Mouse (Mus musculus) limb, embryonic 10.5 days (tissue): ENCODE results near the gene Slc25a34. TPM values are rescaled to one million over a fixed set of nuclear protein-coding genes. Genes with fewer than 3 reads are reported as not detected.

ENCODE experiments used
- DNase-seq: peaks from one replicate; pipeline ENCODE4 v3.0.0-alpha.2; 2017; ENCODE audit warnings: low spot score
- H3K27ac ChIP-seq: fragments of 300-500 bp; sonication (generic); 2 replicates; pipeline ENCODE4 v1.5.1; 2016; ENCODE audit warnings: mild to moderate bottlenecking
- H3K27me3 ChIP-seq: fragments of 300-500 bp; sonication (generic); 2 replicates; pipeline ENCODE4 v1.6.1; 2016; ENCODE audit warnings: low read depth, mild to moderate bottlenecking; ENCODE audit not compliant: poor library complexity, severe bottlenecking
- H3K36me3 ChIP-seq: fragments of 300-500 bp; sonication (generic); 2 replicates; pipeline ENCODE4 v1.6.1; 2016; ENCODE audit warnings: mild to moderate bottlenecking, moderate library complexity
- H3K4me1 ChIP-seq: fragments of 300-500 bp; sonication (generic); 2 replicates; pipeline ENCODE4 v1.6.1; 2016
- H3K4me3 ChIP-seq: fragments of 300-500 bp; sonication (generic); 2 replicates; pipeline ENCODE4 v1.5.1; 2016; ENCODE audit warnings: mild to moderate bottlenecking, moderate library complexity
- H3K9me3 ChIP-seq: fragments of 300-500 bp; sonication (generic); replicated peaks from 2 replicates; pipeline ENCODE4 v1.6.1; 2016; ENCODE audit warnings: mild to moderate bottlenecking
- WGBS: fragments of 180-500 bp; shearing (Covaris S2); methylation state at CpG from one replicate; pipeline ENCODE4 v1.1.7; 2016; 5-methylcytosine and 5-hydroxymethylcytosine counted together
- polyA plus RNA-seq: library from polyadenylated mRNA; unstranded; fragments of >200 nt; fragmentation: Nextera tagmentation; extraction: Ambion mirVana; gene quantifications from 2 replicates; pipeline ENCODE4 v1.2.1, GENCODE M21; 2016

The Slc25a34 gene
- polyA plus RNA-seq, 1 experiment from 2014 or later: 0.05 TPM

DNA sequence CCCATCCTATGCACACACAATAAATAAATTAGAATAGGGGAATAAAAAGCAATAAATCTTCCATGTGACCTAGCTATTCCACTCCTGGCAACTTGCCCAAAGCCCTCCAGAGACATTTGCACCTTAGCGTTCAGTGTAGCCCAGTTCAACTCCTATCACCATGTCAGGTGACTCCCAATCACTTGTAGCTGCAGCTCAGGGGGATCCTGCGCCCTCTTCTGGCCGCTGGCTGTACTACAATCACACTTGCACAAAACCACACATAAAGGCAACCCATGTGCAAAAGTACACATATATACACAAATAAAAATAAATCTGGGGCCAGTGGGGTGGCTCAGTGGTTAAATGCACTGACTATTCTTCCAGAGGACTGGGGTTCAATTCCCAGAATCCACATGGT is 32.1 kb downstream of the Slc25a34 start:
- H3K27me3 ChIP-seq: no peaks in the 10 kb centered on the region
- no peak overlapping the region for H3K4me3 ChIP-seq
- H3K27ac ChIP-seq: no peak overlapping the region
- 26% methylated on average over 3 of the region's 3 CpGs for WGBS
- peaks cover 97% of the 10 kb centered on the region for H3K36me3 ChIP-seq
- no peaks in the 10 kb centered on the region for H3K4me1 ChIP-seq
- peak; percentile 58 for DNase-seq
- H3K9me3 ChIP-seq: no peaks in the 10 kb centered on the region

DNA sequence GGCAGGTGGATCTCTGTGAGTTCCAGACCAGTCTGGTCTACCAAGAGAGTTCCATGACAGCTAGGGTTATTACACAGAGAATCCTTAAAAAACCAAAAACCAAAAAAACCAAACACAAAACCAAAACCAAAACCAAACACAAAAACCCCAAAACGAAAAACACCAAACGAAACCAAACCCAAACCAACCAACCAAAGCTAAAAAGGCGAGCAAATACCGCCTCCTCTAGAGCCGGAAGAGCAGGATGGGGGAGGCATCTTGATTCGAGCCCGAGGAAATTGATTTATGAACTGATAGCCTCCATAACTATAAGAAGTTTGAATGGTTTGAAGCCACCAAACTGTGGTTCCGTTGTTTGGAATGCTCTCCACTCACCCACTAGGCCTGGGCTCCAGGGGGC is 39.7 kb downstream of the Slc25a34 start:
- Histone ChIP-seq H3K27me3 (no peaks in the 10 kb centered on the region), H3K36me3 (peaks cover 95% of the 10 kb centered on the region), H3K4me1 (no peaks in the 10 kb centered on the region), H3K4me3 (no peak overlapping the region), H3K27ac (no peak overlapping the region), H3K9me3 (no peaks in the 10 kb centered on the region)
- WGBS: 91% methylated on average over 8 of the region's 8 CpGs
- no peak for DNase-seq

GRCm38 (mm10) chr4:141581051-141581450 is 42.6 kb downstream of the Slc25a34 start:
- Histone ChIP-seq H3K9me3 (no peaks in the 10 kb centered on the region), H3K27ac (no peak overlapping the region), H3K27me3 (no peaks in the 10 kb centered on the region), H3K4me3 (no peak overlapping the region), H3K4me1 (no peaks in the 10 kb centered on the region), H3K36me3 (peaks cover 97% of the 10 kb centered on the region)
- WGBS: 93% methylated on average over 13 of the region's 13 CpGs
- no peak for DNase-seq

DNA sequence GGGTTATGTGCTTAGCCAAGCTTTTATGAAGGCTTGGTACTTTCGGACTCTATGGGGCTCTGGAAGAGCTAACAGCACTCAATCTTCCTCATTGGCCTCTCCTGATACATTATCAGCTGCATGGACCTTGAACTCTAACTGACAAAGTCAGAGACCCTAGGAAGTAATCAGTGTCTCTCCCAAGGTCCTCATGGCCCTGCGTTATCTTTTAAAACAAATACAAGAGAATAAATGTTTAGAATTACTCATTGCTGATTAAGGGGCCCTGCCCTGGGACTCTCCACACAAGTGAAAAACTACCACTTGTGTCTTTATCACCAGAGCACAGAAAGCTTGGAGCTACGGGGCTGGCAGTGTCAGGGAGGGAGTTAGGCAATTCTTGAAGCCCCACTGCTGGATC is 44.8 kb downstream of the Slc25a34 start:
- no peak overlapping the region for H3K4me3 ChIP-seq
- H3K27ac ChIP-seq: no peak overlapping the region
- DNase-seq: no peak
- no peaks in the 10 kb centered on the region for H3K9me3 ChIP-seq
- peaks cover 77% of the 10 kb centered on the region for H3K36me3 ChIP-seq
- no peaks in the 10 kb centered on the region for H3K27me3 ChIP-seq
- peaks cover 4% of the 10 kb centered on the region for H3K4me1 ChIP-seq
- 81% methylated on average over 3 of the region's 3 CpGs for WGBS

DNA sequence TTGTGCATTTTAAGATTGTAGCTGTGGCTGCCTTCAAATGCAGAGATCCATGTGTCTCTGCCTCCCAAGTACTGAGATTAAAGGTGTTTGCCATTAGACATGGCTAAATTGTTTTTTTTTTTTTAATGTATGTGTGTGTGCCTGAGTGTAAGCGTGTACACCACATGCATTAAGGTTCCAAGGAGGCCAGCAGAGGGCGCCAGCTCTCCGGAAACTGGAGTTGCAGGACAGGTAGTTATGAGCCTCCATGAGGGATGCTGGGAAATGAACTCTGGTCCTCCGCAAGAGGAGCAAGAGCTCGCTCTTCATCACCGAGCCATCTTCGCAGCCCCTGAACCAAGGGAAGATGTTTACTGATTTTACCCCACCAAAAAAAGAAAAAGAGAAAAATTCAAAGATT is 46.7 kb downstream of the Slc25a34 start:
- Histone ChIP-seq H3K27ac (no peak overlapping the region), H3K27me3 (no peaks in the 10 kb centered on the region), H3K4me1 (peaks cover 4% of the 10 kb centered on the region), H3K36me3 (peaks cover 57% of the 10 kb centered on the region), H3K9me3 (no peaks in the 10 kb centered on the region), H3K4me3 (no peak overlapping the region)
- 98% methylated on average over 7 of the region's 7 CpGs for WGBS
- DNase-seq: no peak

GRCm38 (mm10) chr4:141576404-141576803 is 47.2 kb downstream of the Slc25a34 start:
- 83% methylated on average over 11 of the region's 11 CpGs for WGBS
- no peak for DNase-seq
- H3K9me3 ChIP-seq: no peaks in the 10 kb centered on the region
- H3K27ac ChIP-seq: no peak overlapping the region
- no peak overlapping the region for H3K4me3 ChIP-seq
- H3K27me3 ChIP-seq: no peaks in the 10 kb centered on the region
- H3K4me1 ChIP-seq: peaks cover 5% of the 10 kb centered on the region
- peaks cover 54% of the 10 kb centered on the region for H3K36me3 ChIP-seq

DNA sequence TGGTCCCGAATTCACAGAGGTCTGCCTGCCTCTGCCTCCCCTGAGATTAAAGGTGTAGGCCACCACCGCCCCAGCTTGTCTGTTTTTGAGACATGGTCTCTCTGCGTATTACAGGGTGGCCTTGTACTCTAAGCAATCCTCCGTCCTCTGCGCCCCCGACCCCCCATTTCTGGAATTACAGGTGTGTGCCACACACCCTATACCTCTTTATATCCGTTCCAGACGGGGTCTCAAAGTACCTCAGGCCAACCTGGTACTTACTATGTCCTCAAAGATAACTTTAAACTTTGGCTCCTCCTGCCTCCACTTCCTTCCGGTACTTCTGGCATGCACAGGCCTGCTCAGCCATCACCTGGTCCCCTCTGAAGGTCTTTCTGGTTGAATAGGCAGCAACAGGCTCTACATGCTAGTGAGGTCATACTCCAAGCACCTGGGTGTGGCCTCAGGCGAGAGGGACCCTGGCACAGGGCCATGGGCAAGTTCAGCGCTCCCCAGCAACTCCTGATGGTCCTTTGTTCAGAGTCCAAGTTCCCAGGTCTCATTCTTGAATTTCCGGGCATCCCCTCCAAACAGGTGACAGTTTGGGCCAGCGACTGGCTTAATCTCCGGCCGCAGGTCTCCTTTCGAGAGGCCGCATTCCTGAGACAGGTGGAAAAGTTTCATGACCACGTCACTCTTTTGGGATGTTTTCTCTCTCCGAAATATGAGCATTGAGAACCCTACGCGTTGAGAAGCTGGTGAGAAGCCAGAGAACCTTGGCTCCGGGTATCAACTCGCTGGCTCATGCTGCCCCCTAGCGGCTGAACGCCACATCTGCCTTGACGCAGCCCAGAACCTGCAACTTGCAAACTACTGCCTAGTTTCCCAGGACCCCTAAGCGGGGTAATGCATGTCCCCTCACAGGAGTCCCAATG is 48.6 kb downstream of the Slc25a34 start:
- Histone ChIP-seq H3K27ac (no peak overlapping the region), H3K9me3 (no peaks in the 10 kb centered on the region), H3K4me3 (no peak overlapping the region), H3K4me1 (peaks cover 9% of the 10 kb centered on the region), H3K27me3 (no peaks in the 10 kb centered on the region), H3K36me3 (peaks cover 40% of the 10 kb centered on the region)
- DNase-seq: peak; percentile 94
- whole genome bisulfite sequencing: 47% methylated on average over 27 of the region's 27 CpGs

DNA sequence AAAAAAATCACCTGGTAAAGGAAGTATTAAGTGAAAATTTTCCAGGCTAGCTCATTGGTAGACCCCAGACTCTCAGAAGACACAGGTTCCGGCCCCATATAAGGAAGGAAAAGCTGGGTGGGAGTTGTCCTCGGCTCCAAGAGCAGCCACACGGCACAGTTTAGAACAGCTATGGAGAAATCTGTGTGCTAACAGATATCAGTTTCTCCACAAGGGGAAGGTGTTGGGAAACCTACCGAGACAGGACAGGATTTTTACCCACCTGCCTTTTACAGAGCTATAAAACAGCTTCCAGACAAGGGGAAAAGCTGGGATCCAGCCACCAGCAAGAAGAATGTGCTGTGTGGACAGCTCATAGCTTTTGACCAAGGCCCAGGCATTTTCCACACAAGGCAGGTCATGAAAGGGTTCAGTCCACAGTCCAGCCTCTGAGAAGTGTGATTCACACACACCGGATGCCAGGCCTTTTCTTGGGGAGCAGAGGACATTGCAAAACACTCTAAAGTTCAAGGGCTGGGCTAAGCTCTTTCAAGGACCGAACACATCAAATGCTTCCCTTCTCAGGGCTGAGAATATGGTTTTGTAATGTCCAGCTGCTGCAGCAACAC is 50.2 kb downstream of the Slc25a34 start:
- DNase-seq: no peak
- no peaks in the 10 kb centered on the region for H3K9me3 ChIP-seq
- peaks cover 9% of the 10 kb centered on the region for H3K4me1 ChIP-seq
- H3K36me3 ChIP-seq: peaks cover 24% of the 10 kb centered on the region
- no peaks in the 10 kb centered on the region for H3K27me3 ChIP-seq
- no peak overlapping the region for H3K27ac ChIP-seq
- no peak overlapping the region for H3K4me3 ChIP-seq
- WGBS: 74% methylated on average over 6 of the region's 6 CpGs

DNA sequence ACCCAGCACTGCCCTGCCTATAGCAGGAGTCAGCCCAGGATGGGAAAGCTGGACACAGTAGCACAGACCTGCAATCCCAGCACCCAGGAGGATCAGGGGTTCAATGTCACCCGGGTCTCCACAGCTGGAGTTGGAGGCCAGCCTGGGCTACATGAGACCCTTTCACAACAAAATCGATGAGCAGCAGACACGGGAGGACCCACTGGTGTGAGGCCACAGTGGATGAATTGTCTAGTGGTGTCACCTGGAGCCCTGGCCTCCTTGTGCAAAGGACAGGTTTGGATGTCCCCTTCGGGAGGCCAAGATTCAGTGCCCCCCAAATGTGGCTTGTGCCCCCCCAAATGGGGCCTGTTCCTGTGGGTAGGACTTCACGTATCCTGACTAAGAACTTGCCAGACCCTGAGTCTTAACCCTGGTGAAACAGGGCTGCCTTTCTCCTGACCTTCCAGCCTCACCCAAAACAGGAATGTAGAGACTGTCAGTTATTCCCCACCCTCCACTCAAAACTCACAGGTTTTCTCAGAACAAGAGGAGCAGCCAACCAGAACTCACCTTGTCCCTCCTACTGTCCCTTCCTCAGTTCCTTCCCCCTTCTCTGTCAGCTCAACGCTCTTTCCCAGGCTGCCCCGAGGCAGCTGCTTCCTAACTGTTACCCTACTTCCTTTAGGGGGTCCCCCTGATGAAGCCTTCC is 50.8 kb downstream of the Slc25a34 start:
- no peaks in the 10 kb centered on the region for H3K27me3 ChIP-seq
- H3K27ac ChIP-seq: no peak overlapping the region
- 85% methylated on average over 7 of the region's 7 CpGs for WGBS
- H3K4me1 ChIP-seq: peaks cover 9% of the 10 kb centered on the region
- H3K36me3 ChIP-seq: peaks cover 18% of the 10 kb centered on the region
- H3K9me3 ChIP-seq: no peaks in the 10 kb centered on the region
- no peak overlapping the region for H3K4me3 ChIP-seq
- DNase-seq: no peak

GRCm38 (mm10) chr4:141571934-141572333 is 51.7 kb downstream of the Slc25a34 start:
- H3K4me3 ChIP-seq: no peak overlapping the region
- peaks cover 9% of the 10 kb centered on the region for H3K4me1 ChIP-seq
- DNase-seq: no peak
- peaks cover 9% of the 10 kb centered on the region for H3K36me3 ChIP-seq
- no peaks in the 10 kb centered on the region for H3K9me3 ChIP-seq
- no peak overlapping the region for H3K27ac ChIP-seq
- 67% methylated on average over 10 of the region's 10 CpGs for WGBS
- no peaks in the 10 kb centered on the region for H3K27me3 ChIP-seq

DNA sequence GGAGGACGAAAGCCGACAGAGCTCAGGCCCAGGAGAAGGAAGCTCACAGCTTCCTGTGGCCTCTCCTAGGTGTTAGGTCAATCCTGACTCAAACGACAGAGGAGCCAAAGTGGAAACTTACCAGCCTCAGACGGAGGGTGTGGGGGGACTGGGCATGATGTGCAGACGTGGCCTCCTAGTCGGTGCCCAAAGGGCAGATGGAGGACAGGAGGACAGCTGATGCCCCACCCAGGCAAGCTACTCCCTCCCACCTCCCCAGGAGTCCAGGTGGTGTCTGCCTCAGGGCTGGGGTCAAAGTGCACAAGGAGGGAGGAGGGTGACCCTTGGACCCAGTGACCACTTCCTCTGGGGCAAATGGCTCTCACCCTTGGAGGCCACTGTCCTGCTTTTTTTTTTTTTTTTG is 52.3 kb downstream of the Slc25a34 start:
- peaks cover 9% of the 10 kb centered on the region for H3K4me1 ChIP-seq
- no peaks in the 10 kb centered on the region for H3K27me3 ChIP-seq
- H3K9me3 ChIP-seq: no peaks in the 10 kb centered on the region
- H3K36me3 ChIP-seq: peaks cover 3% of the 10 kb centered on the region
- WGBS: 39% methylated on average over 6 of the region's 6 CpGs
- H3K27ac ChIP-seq: no peak overlapping the region
- no peak for DNase-seq
- no peak overlapping the region for H3K4me3 ChIP-seq

DNA sequence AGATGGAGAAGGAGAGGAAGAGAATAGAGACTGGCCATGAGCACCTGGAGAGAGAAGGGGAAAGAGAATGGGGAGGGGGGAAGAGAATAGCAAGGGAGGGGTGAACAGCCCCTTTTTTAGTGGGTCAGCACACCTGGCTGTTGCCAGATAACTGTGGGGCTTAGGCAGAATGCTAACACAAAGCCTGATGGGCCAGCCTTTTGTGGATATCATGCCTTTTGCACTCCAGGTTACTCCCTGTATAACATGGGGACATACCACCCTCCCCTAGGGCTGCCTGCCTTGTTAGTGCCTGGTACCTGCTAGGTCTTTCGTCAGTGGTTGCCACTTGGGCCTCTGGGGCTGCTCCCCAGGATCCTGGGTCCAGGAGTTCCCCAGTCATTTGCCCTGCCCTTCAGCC is 52.8 kb downstream of the Slc25a34 start:
- Histone ChIP-seq H3K4me1 (peaks cover 9% of the 10 kb centered on the region), H3K36me3 (no peaks in the 10 kb centered on the region), H3K9me3 (no peaks in the 10 kb centered on the region), H3K4me3 (no peak overlapping the region), H3K27ac (no peak overlapping the region), H3K27me3 (no peaks in the 10 kb centered on the region)
- no peak for DNase-seq
- 82% methylated on average over 1 of the region's 1 CpGs for WGBS

- no peak overlapping the region for H3K4me3 ChIP-seq
- H3K9me3 ChIP-seq: no peaks in the 10 kb centered on the region
- 69% methylated on average over 6 of the region's 6 CpGs for WGBS
- H3K36me3 ChIP-seq: no peaks in the 10 kb centered on the region
- no peak overlapping the region for H3K27ac ChIP-seq
- H3K27me3 ChIP-seq: no peaks in the 10 kb centered on the region
- DNase-seq: no peak
- H3K4me1 ChIP-seq: peaks cover 7% of the 10 kb centered on the region
Measured at GRCm38 (mm10) chr4:141570004-141570403, 53.6 kb downstream of the Slc25a34 start.
